Mouse (Mus musculus): ENCODE measurements around the gene Gphn.

Gphn gene

GRCm38 (mm10) chr12:78717783-78718182, 491.6 kb downstream of the Gphn start:
- DNase-seq (ENCODE audit: low read depth, low spot score) = no peak

GRCm38 (mm10) chr12:78727723-78728122, 501.5 kb downstream of the Gphn start:
- no peak for DNase-seq (ENCODE audit: low read depth, low spot score)
